Mouse (Mus musculus) lung, adult 18-20 months (tissue): Measurements from ENCODE around the gene Steap1.

ENCODE experiments used
- DNase-seq, 2 experiments: peaks; one replicate each; pipeline ENCODE4 v3.0.0; 2022; ENCODE audit warnings: mixed read lengths in 2 of 2

Gene Steap1

DNA sequence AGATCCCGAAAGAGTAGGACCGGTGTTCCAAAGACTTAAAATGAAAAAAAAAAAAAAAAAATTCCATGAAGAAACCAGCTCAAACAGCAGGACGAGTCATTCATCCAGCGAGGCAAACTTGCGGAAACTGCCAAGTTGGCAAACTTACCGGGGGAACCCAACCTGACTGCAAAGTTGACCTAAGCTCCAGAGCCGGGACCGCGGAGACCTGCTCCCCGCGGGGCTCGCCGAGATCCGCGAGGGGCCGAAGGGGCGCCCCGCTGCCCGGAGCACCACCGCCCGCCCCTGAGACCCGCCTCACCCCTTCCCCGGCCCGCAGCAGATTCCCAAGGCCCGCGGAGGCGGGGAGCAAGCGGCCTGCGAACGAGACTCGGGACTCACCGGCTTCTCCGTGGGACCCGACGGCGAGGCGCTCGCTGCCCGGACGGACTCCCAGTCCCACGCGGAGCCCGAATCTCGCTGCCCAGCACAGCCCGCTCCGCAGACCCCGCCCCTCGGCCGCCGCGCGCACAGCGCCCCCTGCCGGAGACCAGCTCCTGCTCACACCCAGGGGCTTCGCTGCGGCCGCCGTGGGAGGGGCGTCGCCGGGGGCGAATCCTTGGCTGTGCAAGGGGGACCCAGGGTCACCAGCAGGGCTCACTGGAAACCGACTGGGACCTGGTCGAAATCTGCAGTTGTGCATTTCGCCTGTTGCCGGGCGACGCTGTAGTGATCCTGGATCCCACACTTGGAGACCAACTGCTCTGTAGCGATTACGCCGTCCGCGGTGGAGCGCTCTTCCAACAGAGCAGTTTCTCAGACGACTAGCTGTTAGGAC lies at the start of gene Steap1:
TSS of gene Steap1 (minus strand) at position 461 of the 817 bp plus-strand sequence.
- DNase-seq: peak; percentile 83 to 88

DNA sequence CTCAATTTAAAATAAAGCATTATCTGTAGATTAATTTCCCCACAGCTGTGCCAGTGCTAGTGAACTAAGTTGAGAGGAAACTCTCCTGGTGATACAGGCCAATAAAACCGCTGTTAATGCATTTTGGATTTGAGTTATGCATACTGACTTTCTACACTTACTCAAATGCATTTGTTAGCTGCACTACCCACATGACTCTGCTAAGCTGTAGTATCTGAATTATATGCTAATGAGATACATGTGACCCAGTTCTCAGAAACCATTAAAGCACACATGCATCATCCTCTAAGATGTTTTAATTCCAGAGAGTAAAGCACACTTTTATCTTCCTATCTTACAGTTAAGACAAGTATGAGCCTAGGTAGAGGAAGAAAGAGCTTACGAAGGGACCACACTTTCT lies 38.0 kb upstream of the Steap1 start:
- DNase-seq: no peak

DNA sequence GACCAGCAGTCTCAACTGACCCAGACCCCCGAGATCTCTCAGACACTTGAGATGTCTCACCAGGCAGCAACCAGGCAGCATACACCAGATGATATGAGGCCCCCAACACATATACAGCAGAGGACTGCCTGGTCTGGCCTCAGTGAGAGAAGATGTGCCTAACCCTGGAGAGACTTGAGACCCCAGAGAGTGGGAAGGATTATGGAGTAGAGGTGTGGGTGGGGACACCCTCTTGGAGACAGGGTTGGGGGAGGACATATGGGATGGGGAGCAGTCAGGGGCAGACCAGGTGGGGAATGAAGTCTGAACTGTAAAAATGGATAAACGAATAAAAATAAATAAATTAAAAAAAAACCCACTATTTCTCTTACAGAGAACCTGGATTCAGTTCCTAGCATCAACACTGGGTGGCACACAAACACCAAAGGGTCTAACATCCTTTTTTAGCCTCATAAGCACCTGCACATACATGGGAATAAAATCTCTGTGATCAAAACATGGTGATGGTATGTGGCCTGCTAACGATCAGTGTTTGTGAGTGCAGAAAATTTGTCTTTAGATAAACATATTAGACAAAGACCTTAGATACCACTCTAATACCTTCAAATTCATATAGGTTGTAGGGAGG lies 7.4 kb upstream of the Steap1 start:
- DNase-seq: no peak

DNA sequence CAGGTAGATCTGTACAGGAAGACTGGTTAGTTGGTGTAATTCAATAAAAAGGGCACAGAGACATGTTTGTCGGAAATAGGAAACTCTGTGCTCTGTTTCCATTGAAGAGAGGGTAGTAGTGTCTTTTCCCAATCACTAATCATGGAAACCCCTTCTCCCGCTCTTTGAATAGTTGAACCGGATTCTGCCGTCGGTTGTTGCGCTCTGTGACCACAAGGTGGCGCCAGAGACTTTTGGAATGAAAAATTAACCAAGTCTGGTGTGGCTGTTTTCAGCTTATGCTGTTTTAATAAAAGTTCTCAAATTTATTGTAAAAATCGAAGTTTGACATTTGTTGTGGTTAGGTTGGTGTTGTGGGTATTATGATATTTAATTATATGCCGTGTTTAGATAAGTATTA lies 5.9 kb upstream of the Steap1 start:
- DNase-seq: peak in 1 of 2 experiments; percentile 39

DNA sequence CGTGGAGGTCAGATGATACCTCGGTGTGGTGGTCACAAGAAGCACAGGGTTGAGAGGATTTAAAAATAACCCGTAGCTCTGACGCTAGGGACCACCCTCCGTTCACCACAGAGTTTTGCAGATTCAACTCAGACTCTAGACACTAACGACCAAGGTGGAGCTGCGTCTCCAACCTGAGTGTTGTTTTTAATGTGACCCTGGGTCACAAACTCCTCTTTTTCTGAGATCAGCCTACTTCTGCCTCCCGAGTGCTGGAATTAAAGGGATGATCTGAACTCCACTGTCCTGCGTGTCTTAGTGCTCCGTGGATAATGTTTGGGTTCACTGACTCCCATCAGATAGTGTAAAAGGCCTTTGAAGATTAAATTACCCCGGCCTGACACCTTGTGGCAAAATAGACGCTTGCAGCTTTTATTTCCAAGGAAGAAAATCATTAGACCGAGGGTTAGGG lies 671 bp upstream of the Steap1 start:
- peak; percentile 35 to 43 for DNase-seq

DNA sequence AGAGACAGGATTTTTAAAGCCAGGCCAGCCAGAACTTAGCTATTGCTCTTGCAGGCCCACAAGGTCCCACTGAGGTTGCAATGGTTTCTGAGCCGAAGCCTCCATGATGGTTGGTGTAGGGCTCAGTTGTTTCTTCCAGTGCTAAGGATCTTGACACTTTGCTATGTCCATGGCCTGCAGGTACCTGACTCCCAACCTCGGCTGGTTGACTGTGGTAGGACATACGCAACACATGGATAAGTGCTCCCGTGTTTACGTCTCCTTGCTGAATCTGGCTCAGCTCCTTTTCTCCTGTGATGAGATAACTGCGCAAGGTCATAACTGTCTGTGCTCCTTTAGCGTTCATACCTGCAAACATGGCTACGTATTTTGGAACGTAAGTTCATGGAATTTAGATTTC lies 14.7 kb downstream of the Steap1 start:
- DNase-seq: no peak

DNA sequence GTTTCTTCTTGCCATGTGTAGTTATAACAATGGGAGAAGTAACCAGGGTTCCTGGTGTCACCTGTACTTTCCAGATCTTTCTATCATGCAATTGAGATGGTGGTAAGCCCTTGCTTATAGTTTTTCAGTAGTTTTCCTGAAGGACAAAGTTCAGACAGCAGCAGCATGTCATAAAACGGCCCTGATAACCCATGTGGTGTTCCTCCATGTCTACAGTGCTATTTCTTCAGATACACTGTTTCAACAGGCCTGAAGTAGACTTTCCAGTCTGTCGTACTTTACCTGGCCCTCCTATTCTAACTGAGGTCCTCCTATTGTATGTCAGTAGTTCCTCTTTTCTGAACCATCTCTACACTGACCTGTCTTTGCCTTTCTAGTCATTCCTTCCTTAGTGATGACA lies 16.3 kb downstream of the Steap1 start:
- DNase-seq: no peak

DNA sequence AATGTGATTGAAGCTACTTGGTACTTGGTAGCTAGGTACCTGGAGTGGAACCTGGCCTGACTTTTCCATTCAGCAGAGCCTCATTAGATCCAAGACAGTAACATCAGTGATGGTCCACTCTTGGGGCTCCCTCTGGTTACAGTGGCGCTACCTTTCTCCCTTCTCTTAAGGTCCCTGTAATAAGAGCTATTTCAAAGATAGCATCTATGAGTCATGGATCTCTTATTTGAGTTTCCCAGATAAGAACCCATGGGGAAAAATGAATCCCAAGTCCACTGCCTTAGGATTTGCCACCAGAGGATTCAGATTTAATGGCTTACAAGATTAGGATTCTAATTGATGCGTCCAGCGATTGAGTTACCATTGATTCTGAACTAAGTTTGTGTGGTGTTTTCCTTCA lies 16.9 kb downstream of the Steap1 start:
- DNase-seq: no peak

DNA sequence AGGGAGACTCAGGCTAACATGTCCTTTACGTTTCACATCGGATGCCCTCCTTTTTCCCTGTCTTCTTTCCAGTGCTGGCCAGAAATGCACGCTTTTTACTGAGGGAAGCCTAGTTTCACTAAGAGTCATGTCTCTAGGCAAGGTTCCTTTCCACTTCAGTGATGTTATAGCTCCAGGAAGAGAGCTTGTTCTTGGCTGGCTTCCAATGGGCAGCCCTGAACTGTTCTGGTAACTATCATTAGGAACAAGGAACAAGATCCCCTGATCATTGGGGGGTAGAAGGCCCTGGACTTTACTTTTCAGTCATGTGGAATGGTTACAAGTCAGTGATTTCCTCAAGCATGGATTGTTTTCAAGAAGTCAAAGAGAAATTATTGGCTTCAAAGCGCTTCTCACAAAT lies 19.2 kb downstream of the Steap1 start:
- no peak for DNase-seq

DNA sequence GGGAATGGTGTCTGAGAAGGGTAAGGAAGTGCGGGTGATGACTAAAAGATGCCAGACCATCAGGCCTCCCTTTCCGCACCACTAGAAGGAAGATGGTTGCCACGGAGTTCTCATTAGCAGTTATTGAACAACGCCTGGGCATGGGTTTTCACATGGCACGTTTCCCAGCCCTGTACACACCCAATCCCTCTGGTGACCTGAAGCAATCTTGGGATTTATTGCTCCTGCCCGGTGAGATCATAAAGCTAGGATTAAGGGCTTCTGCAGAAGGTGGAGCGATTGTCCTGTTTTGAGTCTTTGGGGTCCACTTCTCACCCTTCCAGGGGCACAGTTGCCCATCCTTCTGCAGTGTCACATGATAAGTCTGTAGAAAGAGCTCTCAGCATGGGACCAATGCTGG lies 26.9 kb downstream of the Steap1 start:
- no peak for DNase-seq

DNA sequence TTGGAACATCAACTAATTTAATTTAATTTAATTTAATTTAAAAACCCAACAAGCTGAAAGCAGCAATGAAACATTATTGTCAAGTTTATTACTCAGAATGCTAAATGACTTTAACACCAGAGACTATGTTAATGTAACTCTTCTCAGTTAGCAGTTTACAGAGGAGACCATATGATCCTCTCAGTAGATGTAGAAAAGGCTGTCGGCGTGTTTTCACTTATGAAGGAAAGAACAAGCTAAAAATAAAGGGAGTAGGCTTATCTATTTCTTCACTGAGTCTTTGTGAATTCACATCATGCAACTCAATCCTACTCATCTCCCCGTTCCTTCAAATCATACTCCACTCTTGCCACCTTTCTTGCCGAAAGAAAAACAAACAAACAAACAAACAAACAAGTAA lies 38.1 kb downstream of the Steap1 start:
- DNase-seq: no peak

DNA sequence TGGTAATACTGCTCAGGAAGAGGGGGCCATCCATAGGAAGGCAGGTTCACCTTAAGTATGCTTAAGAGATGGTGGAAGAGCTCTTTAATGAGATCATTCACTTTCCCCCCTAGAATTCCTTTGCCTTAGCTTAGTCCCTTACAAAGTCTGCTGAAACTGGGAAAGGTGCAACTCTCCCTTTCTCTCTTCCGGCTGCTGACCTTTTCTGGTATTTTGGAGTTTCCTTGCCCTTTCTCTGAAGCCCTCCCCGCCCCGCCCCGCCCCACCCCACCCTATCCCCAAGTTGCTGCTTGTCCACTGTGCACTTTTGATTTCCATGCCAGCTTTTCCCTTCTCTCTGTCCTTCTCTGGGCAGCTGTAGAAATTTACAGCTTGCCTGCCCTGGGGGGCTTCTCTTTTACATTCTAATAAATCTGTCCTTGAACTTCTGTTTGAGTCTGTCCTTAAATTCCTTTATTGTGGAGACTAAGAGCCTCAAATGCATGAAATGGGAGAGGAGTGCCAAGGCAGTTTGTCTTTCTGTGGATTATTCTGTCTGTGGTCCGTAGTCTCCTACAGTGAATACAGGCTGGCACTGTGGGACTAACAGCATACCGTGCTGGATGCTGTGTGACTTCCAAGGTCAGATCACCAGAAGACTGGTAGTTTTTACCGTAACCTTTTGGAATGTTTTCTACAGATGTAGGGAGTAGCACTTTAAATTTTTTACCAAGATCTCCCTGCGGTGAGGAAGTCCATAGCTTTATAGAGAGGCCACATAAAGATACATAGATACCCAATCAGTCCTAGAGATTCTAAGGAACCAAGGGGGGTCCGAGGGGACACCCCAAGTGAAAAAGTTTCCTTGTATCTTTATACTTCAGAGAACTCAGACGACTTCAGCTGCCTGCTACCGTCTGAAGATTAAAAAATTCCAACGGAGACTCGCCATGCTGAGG lies 41.5 kb downstream of the Steap1 start:
- no peak for DNase-seq

DNA sequence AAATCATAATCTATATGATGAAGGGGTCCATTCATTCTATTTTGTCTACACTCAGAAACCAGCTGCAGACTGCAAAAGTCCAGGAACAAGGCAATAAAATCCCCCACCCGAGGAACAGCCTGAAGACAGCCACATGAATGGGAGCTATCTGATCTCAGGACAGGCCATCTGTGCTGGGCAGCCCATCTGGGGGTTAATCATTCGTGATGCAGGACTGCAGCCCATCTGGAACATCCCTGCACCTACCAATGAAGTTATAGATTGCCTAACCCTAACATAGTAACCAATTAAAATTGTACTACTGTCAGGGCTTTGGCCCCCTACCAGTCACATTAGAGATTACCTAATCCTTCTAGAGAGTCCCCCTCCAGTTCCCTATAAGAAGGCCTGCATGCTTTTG lies 44.1 kb downstream of the Steap1 start:
- no peak for DNase-seq

DNA sequence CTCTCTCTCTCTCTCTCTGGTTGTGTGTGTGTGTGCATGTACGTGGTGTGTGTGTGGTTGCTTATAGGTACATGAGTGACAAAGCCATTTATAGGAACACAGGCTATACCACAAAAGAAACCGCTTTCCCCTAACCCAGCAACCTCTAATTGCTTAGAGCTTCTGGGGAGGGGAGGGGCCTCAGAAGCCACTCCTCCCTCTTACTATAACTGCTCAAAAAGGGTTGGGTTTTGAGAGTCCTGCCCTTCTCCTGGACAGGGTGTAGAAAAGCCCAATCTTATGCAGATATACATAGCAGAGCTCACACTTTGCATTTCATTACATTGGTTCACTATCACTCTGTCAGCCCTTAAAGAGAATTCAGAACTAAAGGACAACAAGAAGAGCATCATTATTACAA lies 48.7 kb downstream of the Steap1 start:
- no peak for DNase-seq

DNA sequence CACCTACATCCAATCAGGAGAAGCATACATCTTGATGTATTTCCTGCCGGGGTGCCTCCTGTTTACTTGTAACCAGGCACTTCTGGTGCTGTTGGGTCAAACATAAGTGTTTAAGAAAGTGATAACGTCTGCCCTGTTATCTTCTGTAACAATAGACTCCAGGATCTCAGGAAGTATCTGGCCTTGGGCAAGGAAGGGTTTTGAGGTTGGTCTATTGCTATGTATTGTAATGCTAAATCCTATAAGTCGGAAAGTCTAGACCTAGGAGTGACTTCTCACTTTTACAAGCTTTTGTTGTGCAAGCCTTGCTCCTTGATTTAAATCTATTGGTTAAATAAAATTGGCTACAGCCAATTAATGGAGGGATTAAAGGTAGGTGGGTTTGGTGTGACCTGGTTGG lies 50.3 kb downstream of the Steap1 start:
- no peak for DNase-seq

DNA sequence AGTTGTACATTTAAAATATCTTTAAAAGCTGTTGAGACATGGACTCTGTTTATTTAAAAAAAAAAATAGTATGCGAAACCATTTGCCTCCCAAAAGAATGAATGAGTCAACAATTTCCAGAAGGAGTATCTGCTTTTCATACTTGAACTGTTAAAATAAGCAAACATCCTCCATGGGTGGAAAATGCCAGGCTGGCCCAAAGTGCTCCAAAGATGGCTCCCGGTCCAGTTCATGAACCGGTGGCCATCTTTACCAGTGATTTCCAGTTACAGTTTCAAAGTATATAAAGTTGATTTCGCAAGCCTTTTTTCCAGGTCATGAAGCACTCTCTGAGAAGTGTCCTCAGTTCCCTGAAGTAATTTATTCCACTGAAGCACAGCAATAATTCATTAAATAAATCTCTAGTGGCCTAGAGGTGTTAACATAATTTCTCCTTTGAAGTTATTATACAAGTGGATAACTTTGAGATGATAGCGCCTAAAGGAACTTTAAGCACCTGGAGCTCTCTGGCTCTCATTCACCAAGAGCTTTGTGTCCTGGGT lies 53.7 kb downstream of the Steap1 start:
- peak in 1 of 2 experiments; percentile 5 for DNase-seq

DNA sequence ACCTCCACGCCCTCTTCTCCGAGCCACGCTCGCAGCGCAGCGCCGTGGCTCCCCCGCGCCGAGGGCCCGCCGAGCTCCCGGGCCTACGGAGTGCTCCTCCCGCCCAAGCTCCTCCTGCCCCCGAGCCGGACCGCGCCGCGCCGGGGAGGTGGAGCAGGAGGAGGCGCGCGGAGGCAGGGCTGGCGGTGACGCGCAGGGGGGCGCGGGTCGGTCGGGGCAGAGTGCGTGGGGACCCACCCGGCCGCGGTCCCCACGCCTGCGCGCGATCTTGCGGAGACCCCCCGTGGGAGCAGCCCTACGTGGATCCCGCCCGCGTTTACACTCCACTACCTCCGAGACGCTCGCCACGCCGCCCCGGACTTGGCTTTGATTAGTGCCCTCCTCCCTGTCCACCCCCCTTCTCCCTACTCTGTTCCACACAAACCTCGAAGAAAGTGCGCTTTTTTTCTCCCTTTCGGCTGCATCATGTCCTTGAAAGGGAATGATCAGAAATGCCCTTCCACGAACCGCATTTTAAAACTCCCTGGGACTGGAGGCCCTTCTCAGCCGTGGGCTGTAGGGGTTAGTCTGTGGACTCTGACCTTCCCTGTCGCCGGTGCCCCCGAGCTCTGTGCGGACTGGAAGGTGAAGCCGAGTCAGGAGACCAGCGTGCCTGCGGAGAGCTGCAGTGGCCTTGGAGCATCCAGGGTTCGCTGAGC lies 55.0 kb downstream of the Steap1 start, which contains the start of gene Steap2:
TSS of gene Steap2 (minus strand) at position 623 of the 698 bp plus-strand sequence.
- peak; percentile 38 to 57 for DNase-seq

DNA sequence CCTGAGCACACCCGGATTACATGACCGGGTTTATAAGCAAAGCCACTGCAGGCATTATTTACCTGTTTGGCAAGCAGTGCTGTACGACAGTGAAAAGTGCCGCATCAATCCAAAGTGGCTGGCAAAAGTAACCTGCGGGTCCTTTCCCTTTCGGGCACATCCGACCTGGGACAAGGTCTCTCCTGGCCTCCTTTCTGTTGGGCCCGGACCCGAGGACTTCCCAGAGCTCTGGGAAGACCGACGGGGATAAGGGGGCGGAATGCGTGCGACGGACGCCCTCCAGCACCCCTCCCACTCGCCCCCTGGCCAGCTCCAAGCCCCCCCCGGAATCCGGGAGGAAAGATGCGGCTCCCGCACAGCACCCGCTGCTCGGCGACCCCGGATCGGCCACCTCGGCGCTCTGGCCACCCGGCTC lies 55.6 kb downstream of the Steap1 start:
- DNase-seq: no peak

DNA sequence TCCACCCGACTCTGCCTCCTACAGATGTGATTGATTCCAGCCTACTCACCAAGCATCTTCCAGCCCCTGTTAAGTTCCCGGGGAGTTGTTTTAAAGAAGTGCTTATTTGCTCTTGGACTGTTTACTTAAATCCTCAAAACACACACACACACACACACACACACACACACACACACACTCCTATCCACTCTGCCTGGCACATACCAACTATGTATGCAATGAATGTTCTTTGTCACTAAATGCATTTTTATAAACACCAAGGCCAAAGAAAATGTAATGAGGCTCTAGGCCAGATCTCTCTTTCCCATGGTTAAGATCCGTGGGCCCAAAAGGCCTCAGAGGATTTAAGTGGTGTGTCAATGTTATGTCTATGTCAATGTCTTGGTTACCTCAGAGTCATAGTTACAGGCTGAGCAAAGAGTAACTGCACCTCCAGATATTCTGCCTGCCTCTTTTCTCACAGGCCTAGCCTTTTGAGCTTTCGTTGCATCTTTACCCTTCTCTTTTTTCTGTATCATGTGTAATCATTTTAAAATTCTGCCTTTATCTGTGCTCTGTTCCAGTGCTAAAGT lies 56.9 kb downstream of the Steap1 start:
- no peak for DNase-seq

DNA sequence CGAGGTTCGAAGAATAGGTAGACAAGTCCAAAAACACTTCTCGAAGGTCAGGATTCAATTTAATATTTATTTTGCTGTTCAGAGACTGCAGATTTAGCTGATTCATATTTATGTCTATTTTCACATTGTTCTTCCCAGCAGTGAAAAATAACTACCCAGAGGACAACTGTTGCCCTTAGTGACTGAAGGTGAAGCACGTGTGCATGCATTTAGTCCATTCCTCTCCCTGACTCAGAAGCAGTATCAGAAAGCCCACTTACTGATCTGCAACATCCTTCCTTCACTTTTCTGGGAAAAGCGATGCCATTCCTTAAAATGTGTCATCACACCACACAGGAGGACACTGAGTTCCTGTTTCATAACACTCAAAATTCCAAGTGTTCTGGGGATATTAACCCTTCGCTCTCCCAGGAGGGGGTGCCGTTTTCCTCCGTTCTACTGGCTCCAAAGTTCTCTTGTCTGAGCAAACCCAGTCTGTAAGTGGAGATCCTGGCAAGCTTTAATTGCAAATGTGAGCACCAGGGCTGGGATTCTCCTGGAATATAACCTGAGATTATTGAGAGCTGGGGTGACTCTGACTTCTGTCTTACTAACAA lies 60.1 kb downstream of the Steap1 start:
- DNase-seq: no peak

DNA sequence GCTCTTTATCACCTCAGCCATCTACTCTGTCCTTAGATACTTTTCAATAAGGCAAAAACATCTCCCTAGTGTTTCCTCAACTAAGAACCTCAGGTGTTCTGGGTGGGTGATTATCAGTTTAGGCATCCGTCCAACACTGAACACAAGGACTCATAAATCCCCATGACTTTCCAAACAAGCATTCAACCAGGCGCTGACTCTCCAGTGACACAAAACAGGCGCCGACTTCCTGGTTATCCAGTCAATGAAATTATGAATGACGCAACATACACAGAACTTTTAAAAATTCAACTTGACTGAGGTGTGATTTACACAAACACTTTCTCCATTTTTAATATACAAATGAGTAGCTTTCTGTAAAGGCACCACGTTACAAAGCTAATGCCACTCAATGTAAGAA lies 60.9 kb downstream of the Steap1 start:
- DNase-seq: peak in 1 of 2 experiments; percentile 10
